Mouse (Mus musculus) heart, postnatal 0 days (tissue): ENCODE measurements around the gene Scpep1. TPM values are rescaled to one million over a fixed set of nuclear protein-coding genes. Genes with fewer than 3 reads are reported as not detected.
A peak's percentile ranks its signal among the peaks of the same experiment; 100 is the strongest.

Source experiments
- ATAC-seq: fragments of 200-750 bp; cut with Nextera tagmentation; 2 replicates; pipeline ENCODE4 v1.8.0; 2017; ENCODE audit warnings: low read depth, moderate number of reproducible peaks, moderate library complexity; ENCODE audit not compliant: insufficient read depth
- DNase-seq: peaks from one replicate; pipeline ENCODE4 v3.0.0-alpha.2; 2016; ENCODE audit warnings: low spot score
- H3K27ac ChIP-seq: fragments of 300-500 bp; sonication (generic); 2 replicates; pipeline ENCODE4 v1.5.1; 2014; ENCODE audit warnings: low read depth, mild to moderate bottlenecking
- H3K27me3 ChIP-seq: fragments of 300-500 bp; sonication (generic); 2 replicates; pipeline ENCODE4 v1.6.1; 2014; ENCODE audit warnings: low read length, mixed read lengths; ENCODE audit not compliant: control insufficient read depth, insufficient read depth
- H3K36me3 ChIP-seq: fragments of 300-500 bp; sonication (generic); replicated peaks from 2 replicates; pipeline ENCODE4 v1.6.1; 2014; ENCODE audit warnings: low read length, mixed read lengths; ENCODE audit not compliant: control insufficient read depth, insufficient read depth
- H3K4me1 ChIP-seq: fragments of 300-500 bp; sonication (generic); 2 replicates; pipeline ENCODE4 v1.6.1; 2014; ENCODE audit warnings: antibody characterized with exemption; ENCODE audit not compliant: control insufficient read depth, insufficient read depth
- H3K4me2 ChIP-seq: fragments of 300-500 bp; sonication (generic); 2 replicates; pipeline ENCODE4 v1.6.1; 2014; ENCODE audit warnings: low read depth, mild to moderate bottlenecking, low read length, moderate library complexity
- H3K4me3 ChIP-seq: fragments of 300-500 bp; sonication (generic); 2 replicates; pipeline ENCODE4 v1.5.1; 2014; ENCODE audit warnings: low read depth, low read length
- H3K9ac ChIP-seq: fragments of 300-500 bp; sonication (generic); replicated peaks from 2 replicates; pipeline ENCODE4 v1.6.1; 2014; ENCODE audit warnings: low read depth, low read length, mixed read lengths
- H3K9me3 ChIP-seq: fragments of 300-500 bp; sonication (generic); replicated peaks from 2 replicates; pipeline ENCODE4 v1.6.1; 2016; ENCODE audit warnings: low read length; ENCODE audit not compliant: control insufficient read depth
- CTCF ChIP-seq: IDR thresholded peaks from 2 replicates; pipeline ENCODE4 v1.5.1; 2016; ENCODE audit warnings: antibody characterized with exemption, control low read depth, low read depth
- EP300 ChIP-seq: IDR thresholded peaks from 2 replicates; pipeline ENCODE4 v1.6.1; 2016; ENCODE audit warnings: antibody characterized with exemption, low read depth
- WGBS: fragments of 180-500 bp; shearing (Covaris S2); extraction: QIAGEN DNeasy Blood & Tissue Kit; methylation state at CpG from one replicate; pipeline ENCODE4 v1.1.7; 2014; 5-methylcytosine and 5-hydroxymethylcytosine counted together
- polyA plus RNA-seq: library from polyadenylated mRNA; unstranded; fragments of >200 nt; fragmentation: Nextera tagmentation; extraction: Ambion mirVana; gene quantifications from 2 replicates; pipeline ENCODE4 v1.2.1, GENCODE M21; 2015
- total RNA-seq: library from RNA; depleted of rRNA; stranded (reverse); fragments of >200 nt; gene quantifications from 2 replicates; pipeline ENCODE4 v1.2.3, GENCODE M21; 2014; ENCODE audit warnings: low replicate concordance

The Scpep1 gene
- total and polyA plus RNA-seq, 2 experiments from 2014 or later: 36.9 to 44.6 TPM

DNA sequence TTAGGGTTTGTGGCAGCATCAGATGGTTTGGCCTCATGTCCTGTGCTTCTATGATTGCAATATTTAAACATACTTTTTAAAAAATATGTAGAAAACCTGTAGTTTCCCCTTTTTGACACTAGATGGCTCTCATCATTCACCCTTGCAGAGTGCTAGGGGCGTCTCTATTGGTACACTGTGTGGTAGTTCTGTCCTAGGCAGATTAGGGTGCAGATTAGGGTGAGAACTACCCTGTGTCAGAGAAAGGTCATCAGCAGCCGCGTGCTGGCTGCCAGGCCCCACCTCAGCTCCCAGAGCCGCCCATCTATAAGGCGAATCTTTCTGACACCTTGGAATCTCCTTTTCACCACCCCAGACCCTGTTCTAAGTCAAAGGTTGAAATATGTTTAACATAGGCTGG lies 34.3 kb upstream of the Scpep1 start:
- Histone ChIP-seq H3K4me2 (no peak overlapping the region), H3K36me3 (peaks cover 28% of the 10 kb centered on the region), H3K27me3 (no peaks in the 10 kb centered on the region), H3K4me1 (no peaks in the 10 kb centered on the region), H3K4me3 (no peak overlapping the region), H3K9ac (no peak overlapping the region), H3K9me3 (no peaks in the 10 kb centered on the region), H3K27ac (no peak overlapping the region)
- TF ChIP-seq EP300 (no peak), CTCF (peak; percentile 63)
- DNase-seq: no peak
- 52% methylated on average over 5 of the region's 5 CpGs for WGBS
- peak; percentile 78 for ATAC-seq

DNA sequence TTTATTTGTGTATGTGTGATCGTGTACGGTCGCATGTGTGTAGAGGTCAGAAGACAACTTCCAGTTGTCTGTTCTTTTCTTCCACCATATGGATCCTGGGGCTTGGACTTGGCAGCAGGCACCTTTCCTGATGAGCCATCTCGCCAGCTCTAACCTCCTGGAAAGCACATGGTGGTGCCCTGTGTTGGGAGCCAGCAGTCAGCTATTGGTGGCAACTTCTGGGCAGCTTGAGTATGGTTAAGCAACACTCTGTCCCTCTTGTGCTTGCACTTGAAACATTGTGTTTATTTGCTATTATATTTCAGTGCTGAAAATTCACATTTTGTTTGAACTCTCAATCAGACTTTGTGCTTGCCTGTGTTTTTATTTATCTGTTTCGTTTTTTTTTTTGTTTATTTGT lies 33.7 kb upstream of the Scpep1 start:
- Histone ChIP-seq H3K4me3 (no peak overlapping the region), H3K9ac (no peak overlapping the region), H3K9me3 (no peaks in the 10 kb centered on the region), H3K36me3 (peaks cover 28% of the 10 kb centered on the region), H3K4me1 (no peaks in the 10 kb centered on the region), H3K4me2 (no peak overlapping the region), H3K27me3 (no peaks in the 10 kb centered on the region), H3K27ac (no peak overlapping the region)
- ATAC-seq (no peak), DNase-seq (no peak)
- WGBS: 75% methylated on average over 5 of the region's 5 CpGs
- TF ChIP-seq EP300 (no peak), CTCF (no peak)

DNA sequence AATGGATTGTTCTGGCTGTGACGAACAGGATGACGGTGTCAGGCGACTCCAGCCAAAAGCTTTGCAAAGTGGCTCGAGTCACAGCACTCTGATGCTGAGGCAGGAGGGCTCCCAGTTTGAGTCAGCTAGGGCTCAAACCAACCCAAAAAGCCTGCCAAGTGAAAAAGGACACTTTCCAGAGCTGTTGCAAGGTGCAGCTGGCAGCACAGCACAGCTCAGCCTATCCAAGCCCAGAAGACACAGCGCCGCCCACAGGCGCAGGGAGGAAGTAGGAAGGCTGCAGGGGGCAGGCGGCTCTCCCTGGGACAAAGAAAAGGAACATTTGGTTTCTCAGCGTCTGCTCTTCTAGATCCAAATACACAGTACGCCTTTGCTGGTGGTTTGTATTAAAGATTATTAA lies 31.4 kb upstream of the Scpep1 start:
- DNase-seq (no peak), ATAC-seq (no peak)
- Histone ChIP-seq H3K4me1 (no peaks in the 10 kb centered on the region), H3K36me3 (peaks cover 34% of the 10 kb centered on the region), H3K4me3 (no peak overlapping the region), H3K4me2 (no peak overlapping the region), H3K27ac (no peak overlapping the region), H3K27me3 (no peaks in the 10 kb centered on the region), H3K9ac (no peak overlapping the region), H3K9me3 (no peaks in the 10 kb centered on the region)
- WGBS: 83% methylated on average over 10 of the region's 10 CpGs
- no peak for TF ChIP-seq CTCF
- TF ChIP-seq EP300: no peak

DNA sequence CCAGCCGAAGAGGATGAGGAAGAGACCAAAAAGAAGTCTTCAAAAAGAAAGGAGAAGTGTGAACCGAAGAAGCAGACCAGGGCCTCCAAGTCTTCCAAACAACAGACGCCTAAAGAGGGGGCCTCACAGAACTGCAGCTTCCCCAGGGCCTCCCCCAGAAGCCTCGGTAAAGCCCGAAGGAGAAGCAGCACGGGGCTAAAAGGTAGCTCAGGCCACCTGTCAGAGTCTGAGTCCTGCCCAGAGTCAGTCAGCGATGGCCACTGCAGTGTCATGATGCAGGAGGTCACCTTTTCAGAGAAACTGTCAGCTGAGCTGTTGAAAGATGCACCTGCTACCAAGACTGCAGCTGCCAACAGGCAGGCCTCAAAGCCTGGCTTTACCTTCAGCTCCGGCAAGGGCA lies 26.1 kb upstream of the Scpep1 start:
- Histone ChIP-seq H3K27me3 (no peaks in the 10 kb centered on the region), H3K36me3 (peaks cover 25% of the 10 kb centered on the region), H3K4me3 (no peak overlapping the region), H3K27ac (no peak overlapping the region), H3K4me1 (no peaks in the 10 kb centered on the region), H3K9me3 (no peaks in the 10 kb centered on the region), H3K4me2 (no peak overlapping the region), H3K9ac (no peak overlapping the region)
- TF ChIP-seq EP300 (no peak), CTCF (no peak)
- ATAC-seq (no peak), DNase-seq (no peak)
- 81% methylated on average over 8 of the region's 8 CpGs for WGBS

DNA sequence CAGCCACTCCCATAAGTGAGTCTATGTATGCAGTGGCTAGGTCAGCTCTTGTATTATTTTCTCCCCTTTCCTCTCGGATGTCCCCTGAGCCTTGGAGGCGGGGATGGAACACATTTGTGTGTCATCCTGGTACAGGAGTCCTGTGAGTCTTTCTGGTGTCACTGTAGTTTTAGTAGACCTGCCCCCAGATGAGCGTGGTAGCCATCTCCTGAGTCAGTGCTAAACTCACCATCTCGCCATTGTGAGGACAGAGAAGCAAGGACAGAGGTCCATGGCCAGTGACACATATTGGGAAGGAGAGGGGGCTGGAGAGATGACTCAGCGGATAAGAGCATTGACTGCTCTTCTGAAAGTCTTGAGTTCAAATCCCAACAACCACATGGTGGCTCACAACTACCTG lies 21.9 kb upstream of the Scpep1 start:
- Histone ChIP-seq H3K4me1 (peaks cover 6% of the 10 kb centered on the region), H3K27me3 (no peaks in the 10 kb centered on the region), H3K36me3 (peaks cover 8% of the 10 kb centered on the region; the same call in 1 of the 2 replicates), H3K4me3 (no peak overlapping the region), H3K27ac (no peak overlapping the region), H3K9ac (no peak overlapping the region), H3K9me3 (no peaks in the 10 kb centered on the region), H3K4me2 (no peak overlapping the region)
- 91% methylated on average over 5 of the region's 5 CpGs for WGBS
- no peak for DNase-seq
- TF ChIP-seq CTCF (no peak), EP300 (no peak)
- ATAC-seq: no peak

DNA sequence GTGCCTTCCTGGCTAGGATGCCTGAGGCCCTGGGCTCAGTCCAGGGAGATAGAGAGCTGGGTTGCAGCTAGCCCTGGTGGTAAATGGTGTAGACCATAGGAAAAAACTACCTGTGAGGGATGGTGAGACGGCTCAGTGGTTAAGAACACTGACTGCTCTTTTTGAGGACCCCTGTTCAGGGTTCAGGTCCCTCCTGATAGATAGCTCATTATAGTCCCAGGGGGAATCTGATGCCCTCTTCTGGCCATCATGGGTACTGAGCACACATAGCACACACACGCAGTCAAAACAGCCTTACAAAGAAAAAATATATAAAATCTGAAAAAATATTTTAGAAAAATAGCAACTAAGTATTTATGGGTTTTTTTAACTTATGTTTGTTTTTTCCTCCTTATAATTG lies 21.1 kb upstream of the Scpep1 start:
- peaks cover 5% of the 10 kb centered on the region; the same call in 1 of the 2 replicates for H3K36me3 ChIP-seq
- peaks cover 6% of the 10 kb centered on the region for H3K4me1 ChIP-seq
- no peak overlapping the region for H3K4me3 ChIP-seq
- no peaks in the 10 kb centered on the region for H3K9me3 ChIP-seq
- no peak overlapping the region for H3K27ac ChIP-seq
- DNase-seq (no peak), ATAC-seq (no peak)
- WGBS: 95% methylated on average over 2 of the region's 2 CpGs
- no peaks in the 10 kb centered on the region for H3K27me3 ChIP-seq
- peak; percentile 19; the same call in 1 of the 2 replicates for TF ChIP-seq CTCF
- no peak for TF ChIP-seq EP300
- no peak overlapping the region for H3K9ac ChIP-seq
- H3K4me2 ChIP-seq: no peak overlapping the region
